Mouse (Mus musculus) midbrain, embryonic 13.5 days (tissue): ENCODE measurements at regions not wholly inside any gene's neighbourhood (a gene's known extent, or its start where the extent isn't known, plus 50 kb on each side); places are given as distances from the start of the nearest gene placed in this dataset.
A peak's percentile ranks its signal among the peaks of the same experiment; 100 is the strongest.

Source experiments
- ATAC-seq: fragments of 200-750 bp; cut with Nextera tagmentation; 2 replicates; pipeline ENCODE4 v1.8.0; 2017; ENCODE audit warnings: mild to moderate bottlenecking, moderate TSS enrichment, moderate library complexity
- H3K27ac ChIP-seq: fragments of 300-500 bp; sonication (generic); 2 replicates; pipeline ENCODE4 v1.5.1; 2015; ENCODE audit warnings: inconsistent platforms, mild to moderate bottlenecking, moderate library complexity
- H3K27me3 ChIP-seq: fragments of 300-500 bp; sonication (generic); 2 replicates; pipeline ENCODE4 v1.6.1; 2015; ENCODE audit warnings: mild to moderate bottlenecking, inconsistent platforms
- H3K36me3 ChIP-seq: fragments of 300-500 bp; sonication (generic); 2 replicates; pipeline ENCODE4 v1.6.1; 2015; ENCODE audit warnings: mild to moderate bottlenecking, inconsistent platforms
- H3K4me1 ChIP-seq: fragments of 300-500 bp; sonication (generic); replicated peaks from 2 replicates; pipeline ENCODE4 v1.6.1; 2015; ENCODE audit warnings: inconsistent platforms
- H3K4me2 ChIP-seq: fragments of 300-500 bp; sonication (generic); replicated peaks from 2 replicates; pipeline ENCODE4 v1.6.1; 2015; ENCODE audit warnings: moderate library complexity, mild to moderate bottlenecking, inconsistent platforms
- H3K4me3 ChIP-seq: fragments of 300-500 bp; sonication (generic); replicated peaks from 2 replicates; pipeline ENCODE4 v1.5.1; 2015; ENCODE audit warnings: mild to moderate bottlenecking, inconsistent platforms
- H3K9ac ChIP-seq: fragments of 300-500 bp; sonication (generic); replicated peaks from 2 replicates; pipeline ENCODE4 v1.6.1; 2015; ENCODE audit warnings: mild to moderate bottlenecking, inconsistent platforms
- H3K9me3 ChIP-seq: fragments of 300-500 bp; sonication (generic); 2 replicates; pipeline ENCODE4 v1.6.1; 2016; ENCODE audit warnings: mild to moderate bottlenecking, inconsistent platforms
- WGBS: fragments of 180-500 bp; shearing (Covaris S2); methylation state at CpG from one replicate; pipeline ENCODE4 v1.1.7; 2015; 5-methylcytosine and 5-hydroxymethylcytosine counted together

DNA sequence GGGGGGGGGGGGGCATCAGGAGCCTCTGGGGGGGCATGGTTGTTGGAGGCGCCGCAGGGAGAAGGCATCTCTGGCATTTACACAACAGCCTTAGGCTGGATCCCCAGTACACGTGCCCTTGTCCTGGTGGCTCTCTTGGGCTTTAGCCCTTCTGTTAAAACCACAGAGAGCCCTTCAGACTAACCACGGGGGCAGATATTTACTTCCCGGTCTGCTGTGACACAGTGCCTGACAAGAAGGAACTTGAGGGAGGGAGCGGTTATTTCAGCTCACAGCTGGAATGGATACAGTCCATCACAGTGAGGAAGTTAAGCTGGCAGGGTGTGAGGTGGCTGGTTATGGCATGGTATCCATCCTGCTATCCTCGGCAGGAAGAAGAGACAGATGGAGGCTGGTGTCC is 71.0 kb upstream of the Gm11733 start:
- Histone ChIP-seq H3K4me1 (peaks cover 71% of the 10 kb centered on the region), H3K27me3 (peaks cover 16% of the 10 kb centered on the region), H3K36me3 (no peaks in the 10 kb centered on the region), H3K4me3 (no peak overlapping the region), H3K27ac (no peak overlapping the region), H3K9ac (no peak overlapping the region), H3K4me2 (no peak overlapping the region), H3K9me3 (no peaks in the 10 kb centered on the region; the same call in 1 of the 2 replicates)
- 32% methylated on average over 7 of the region's 7 CpGs for WGBS
- ATAC-seq = no peak

DNA sequence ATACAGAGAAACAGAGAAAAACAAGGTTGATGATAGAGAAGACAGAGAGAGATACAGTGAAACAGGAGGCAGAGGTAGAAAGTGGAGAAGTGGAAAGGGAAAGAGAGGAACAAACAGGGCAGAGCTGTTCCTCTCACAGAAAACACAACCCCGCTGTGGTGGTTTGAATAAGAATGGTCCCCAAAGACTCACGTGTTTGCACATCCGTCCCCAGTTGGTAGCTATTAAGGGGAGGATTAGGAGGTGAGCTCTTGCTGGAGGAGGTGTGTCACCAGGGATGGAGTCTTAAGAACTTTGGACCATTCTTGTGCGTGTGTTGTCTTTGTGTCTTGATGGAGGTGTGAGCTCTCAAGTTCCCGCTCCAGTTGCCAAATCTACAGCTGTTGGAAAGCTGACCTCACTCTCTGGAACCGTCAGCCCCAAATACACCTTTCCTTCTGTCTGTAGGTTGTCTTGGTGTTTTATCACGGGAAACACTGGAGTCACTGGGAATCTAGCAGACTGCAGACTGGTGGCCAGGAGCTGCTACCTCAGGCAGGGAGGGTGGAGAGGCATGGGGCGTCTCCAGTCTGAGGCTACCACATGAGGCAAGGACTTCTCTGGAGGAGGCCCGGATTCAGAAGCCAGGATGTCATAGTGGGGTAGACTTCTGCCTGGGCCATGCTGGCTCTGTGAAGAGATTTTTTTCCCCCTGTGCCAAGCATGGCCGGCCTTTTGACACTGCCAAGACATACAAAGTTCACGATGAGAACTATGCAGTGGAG is 70.0 kb upstream of the Gm11733 start:
- Histone ChIP-seq H3K9ac (no peak overlapping the region), H3K27me3 (peaks cover 16% of the 10 kb centered on the region), H3K27ac (peak overlapping the region; percentile 70; the same call in 1 of the 2 replicates), H3K4me1 (peaks cover 64% of the 10 kb centered on the region), H3K4me2 (peak overlapping the region; percentile 52; the same call in 1 of the 2 replicates), H3K9me3 (no peaks in the 10 kb centered on the region; the same call in 1 of the 2 replicates), H3K4me3 (no peak overlapping the region), H3K36me3 (no peaks in the 10 kb centered on the region)
- WGBS = 9% methylated on average over 11 of the region's 11 CpGs
- ATAC-seq = no peak

DNA sequence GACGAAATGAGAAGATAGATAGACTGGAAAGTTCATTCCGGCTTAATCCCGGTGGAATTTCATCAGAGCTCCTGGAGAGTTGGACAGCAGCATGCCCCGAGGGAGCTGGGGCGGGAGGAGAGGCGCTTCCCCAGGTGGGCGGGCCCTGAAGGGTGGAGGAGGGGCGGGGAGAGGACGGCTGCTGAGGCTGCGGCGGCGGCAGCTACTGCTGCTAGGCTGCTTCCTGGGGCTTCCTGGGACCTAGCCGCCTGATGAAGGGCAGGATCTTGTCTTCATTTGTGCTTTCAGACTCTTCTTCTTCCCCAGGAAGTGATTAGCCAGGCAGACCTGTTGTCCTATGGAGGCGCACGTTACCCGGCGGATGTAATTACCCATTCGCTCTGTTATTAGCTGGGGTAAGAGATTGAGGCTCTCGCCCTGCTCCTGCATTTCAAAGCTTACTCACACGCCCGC is 69.3 kb upstream of the Gm11733 start:
- Histone ChIP-seq H3K4me1 (peaks cover 56% of the 10 kb centered on the region), H3K9me3 (no peaks in the 10 kb centered on the region; the same call in 1 of the 2 replicates), H3K4me2 (peak overlapping the region; percentile 52), H3K36me3 (no peaks in the 10 kb centered on the region), H3K4me3 (peak overlapping the region; percentile 26), H3K9ac (peak overlapping the region; percentile 47; the same call in 1 of the 2 replicates), H3K27me3 (peaks cover 16% of the 10 kb centered on the region), H3K27ac (peak overlapping the region; percentile 70)
- 0 out of 2 replicates have a peak, but pooled peaks have one; percentile 44 for ATAC-seq
- WGBS = under 1% methylated on average over 20 of the region's 21 CpGs

DNA sequence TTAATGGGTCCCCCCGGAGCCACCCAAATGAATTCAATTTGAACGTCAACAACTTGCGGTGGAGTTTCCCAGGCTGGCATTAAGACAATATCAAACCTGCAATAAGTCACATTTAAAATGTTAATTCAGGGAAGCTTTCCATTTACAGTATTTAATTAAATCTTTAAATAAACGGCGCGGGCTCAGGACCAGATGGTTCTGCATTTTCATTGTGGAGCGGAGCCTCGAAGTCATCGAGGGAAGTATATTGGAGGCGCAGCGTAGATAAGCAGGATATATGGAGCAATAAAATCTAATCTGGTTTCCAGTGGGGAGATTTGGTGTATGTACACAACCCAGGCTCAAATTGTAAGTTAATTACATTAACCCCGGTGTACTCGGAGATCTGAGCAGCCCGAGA is 68.7 kb upstream of the Gm11733 start:
- H3K27ac ChIP-seq = peak overlapping the region; percentile 70
- H3K9me3 ChIP-seq = no peaks in the 10 kb centered on the region; the same call in 1 of the 2 replicates
- WGBS = 1% methylated on average over 14 of the region's 14 CpGs
- peaks cover 50% of the 10 kb centered on the region for H3K4me1 ChIP-seq
- ATAC-seq = peak; percentile 46; the same call in 1 of the 2 replicates
- peak overlapping the region; percentile 26 for H3K4me3 ChIP-seq
- H3K9ac ChIP-seq = 0 out of 2 replicates have a peak overlapping the region, but pooled peaks have one; percentile 2
- H3K36me3 ChIP-seq = no peaks in the 10 kb centered on the region
- peak overlapping the region; percentile 52 for H3K4me2 ChIP-seq
- H3K27me3 ChIP-seq = peaks cover 16% of the 10 kb centered on the region

DNA sequence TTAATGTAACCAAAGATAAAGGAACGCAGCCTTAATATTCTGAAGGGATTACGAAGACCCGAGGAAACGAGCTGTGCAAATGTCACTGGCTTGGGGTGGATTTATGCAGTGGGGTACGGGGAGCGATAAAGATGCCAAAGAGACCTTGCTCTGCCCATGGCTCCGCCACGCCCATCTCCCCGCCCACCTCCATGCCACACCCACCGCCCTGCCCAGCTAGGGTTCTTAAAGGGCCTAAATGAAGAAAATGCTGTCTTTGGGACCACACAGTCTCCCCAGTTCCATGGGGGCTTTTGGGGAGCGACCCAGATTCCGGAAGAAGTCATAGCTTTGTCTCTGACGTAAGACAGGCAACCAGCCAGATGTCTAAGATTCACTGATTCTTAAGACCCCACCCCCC is 68.2 kb upstream of the Gm11733 start:
- ATAC-seq = no peak; the same call in 1 of the 2 replicates
- 5% methylated on average over 13 of the region's 13 CpGs for WGBS

DNA sequence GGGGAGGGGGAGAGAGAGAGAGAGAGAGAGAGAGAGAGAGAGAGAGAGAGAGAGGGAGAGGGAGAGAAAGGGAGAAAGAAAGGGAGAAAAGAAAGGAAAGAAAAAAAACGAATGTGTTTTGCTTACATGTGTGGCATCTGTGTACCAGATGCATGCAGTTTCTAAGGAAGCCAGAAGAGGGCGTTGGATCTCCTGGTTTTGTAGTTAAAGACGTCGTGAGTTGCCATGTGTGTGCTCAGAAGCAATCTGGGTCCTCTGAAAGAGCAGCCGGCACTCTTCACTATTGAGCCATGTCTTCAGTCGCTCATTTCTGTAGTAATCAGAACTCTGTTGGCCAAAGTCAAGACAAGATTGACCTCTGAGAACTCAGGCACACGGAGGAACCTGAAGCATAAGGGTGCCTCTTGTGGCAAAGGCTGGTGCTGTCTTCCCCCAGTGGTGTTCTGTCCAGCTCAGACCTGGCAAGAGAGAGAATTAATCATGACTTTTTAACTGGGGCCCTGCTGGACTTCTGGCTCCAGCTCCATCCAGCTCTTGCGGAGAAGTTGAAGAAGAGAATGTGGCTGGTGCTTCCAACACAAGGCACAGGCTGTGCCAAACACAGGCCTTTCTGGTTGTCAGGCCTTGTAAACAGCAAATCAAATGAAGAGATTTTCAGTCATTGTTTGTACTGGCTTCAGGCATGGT is 67.0 kb upstream of the Gm11733 start:
- peaks cover 48% of the 10 kb centered on the region for H3K4me1 ChIP-seq
- H3K27ac ChIP-seq = no peak overlapping the region
- no peaks in the 10 kb centered on the region for H3K36me3 ChIP-seq
- no peak overlapping the region for H3K9ac ChIP-seq
- 60% methylated on average over 8 of the region's 8 CpGs for WGBS
- H3K27me3 ChIP-seq = peaks cover 16% of the 10 kb centered on the region
- H3K4me3 ChIP-seq = no peak overlapping the region
- no peaks in the 10 kb centered on the region; the same call in 1 of the 2 replicates for H3K9me3 ChIP-seq
- H3K4me2 ChIP-seq = no peak overlapping the region
- ATAC-seq = no peak

More for the DNA sequence above, 68.2 kb upstream of the Gm11733 start:
- Histone ChIP-seq H3K36me3 (no peaks in the 10 kb centered on the region), H3K9me3 (no peaks in the 10 kb centered on the region; the same call in 1 of the 2 replicates), H3K4me2 (peak overlapping the region; percentile 52), H3K4me3 (no peak overlapping the region), H3K4me1 (peaks cover 48% of the 10 kb centered on the region), H3K27ac (peak overlapping the region; percentile 70), H3K9ac (no peak overlapping the region), H3K27me3 (peaks cover 16% of the 10 kb centered on the region)

DNA sequence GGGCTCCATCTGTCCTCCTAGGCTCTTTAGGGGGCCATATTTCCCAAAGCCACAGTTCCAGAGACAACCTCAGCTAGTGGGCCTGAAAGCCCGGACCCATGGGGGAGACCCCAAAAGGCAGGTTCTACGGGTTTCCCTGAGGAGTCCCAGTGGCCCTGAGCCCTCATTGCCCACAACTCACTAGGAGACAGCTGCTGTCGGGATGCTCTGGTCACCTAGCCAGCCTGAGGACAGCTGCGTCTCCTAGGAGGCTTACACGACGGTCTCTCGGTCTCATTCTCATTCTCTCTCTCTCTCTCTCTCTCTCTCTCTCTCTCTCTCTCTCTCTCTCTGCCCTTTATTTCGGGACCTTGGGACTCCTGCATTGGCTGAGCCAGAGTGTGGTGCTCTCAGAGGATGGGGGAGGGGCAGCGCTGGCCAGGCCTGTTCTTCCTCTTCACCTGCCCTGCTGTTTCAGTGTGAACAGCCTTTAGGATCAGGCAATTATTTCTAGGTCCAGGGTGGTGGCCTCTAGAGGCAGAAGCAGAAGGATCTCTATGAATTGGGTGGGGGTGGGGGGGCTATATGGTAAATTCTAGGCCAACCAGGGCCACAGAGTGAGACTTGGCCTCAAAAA is 66.1 kb upstream of the Gm11733 start:
- Histone ChIP-seq H3K27ac (no peak overlapping the region), H3K27me3 (peaks cover 15% of the 10 kb centered on the region), H3K4me1 (peaks cover 46% of the 10 kb centered on the region), H3K9me3 (no peaks in the 10 kb centered on the region; the same call in 1 of the 2 replicates), H3K4me3 (no peak overlapping the region), H3K36me3 (no peaks in the 10 kb centered on the region), H3K4me2 (no peak overlapping the region), H3K9ac (no peak overlapping the region)
- ATAC-seq = no peak
- 38% methylated on average over 9 of the region's 9 CpGs for WGBS

DNA sequence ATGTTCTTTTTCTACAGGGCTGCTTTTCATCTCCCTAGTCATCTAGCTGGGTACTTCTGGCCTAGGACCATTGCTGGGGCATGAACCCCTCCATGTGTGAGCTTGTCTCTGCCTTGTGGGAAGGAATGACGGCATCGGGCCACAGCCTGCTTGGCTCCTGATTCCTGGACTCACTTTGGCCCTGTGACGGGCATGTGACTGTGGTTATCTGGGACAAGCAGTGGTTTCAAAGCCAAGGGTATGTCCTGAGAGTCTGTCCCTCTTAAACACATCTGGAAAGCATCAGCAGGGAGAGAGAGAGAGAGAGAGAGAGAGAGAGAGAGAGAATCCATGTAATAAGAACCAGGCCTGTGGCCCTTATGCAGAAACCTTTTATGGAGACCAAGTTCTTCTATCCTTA is 65.2 kb upstream of the Gm11733 start:
- H3K4me1 ChIP-seq = peaks cover 37% of the 10 kb centered on the region
- peaks cover 7% of the 10 kb centered on the region for H3K27me3 ChIP-seq
- no peak overlapping the region for H3K9ac ChIP-seq
- H3K36me3 ChIP-seq = no peaks in the 10 kb centered on the region
- H3K27ac ChIP-seq = no peak overlapping the region
- no peaks in the 10 kb centered on the region; the same call in 1 of the 2 replicates for H3K9me3 ChIP-seq
- no peak for ATAC-seq
- H3K4me3 ChIP-seq = no peak overlapping the region
- WGBS = 94% methylated on average over 3 of the region's 3 CpGs
- H3K4me2 ChIP-seq = no peak overlapping the region

DNA sequence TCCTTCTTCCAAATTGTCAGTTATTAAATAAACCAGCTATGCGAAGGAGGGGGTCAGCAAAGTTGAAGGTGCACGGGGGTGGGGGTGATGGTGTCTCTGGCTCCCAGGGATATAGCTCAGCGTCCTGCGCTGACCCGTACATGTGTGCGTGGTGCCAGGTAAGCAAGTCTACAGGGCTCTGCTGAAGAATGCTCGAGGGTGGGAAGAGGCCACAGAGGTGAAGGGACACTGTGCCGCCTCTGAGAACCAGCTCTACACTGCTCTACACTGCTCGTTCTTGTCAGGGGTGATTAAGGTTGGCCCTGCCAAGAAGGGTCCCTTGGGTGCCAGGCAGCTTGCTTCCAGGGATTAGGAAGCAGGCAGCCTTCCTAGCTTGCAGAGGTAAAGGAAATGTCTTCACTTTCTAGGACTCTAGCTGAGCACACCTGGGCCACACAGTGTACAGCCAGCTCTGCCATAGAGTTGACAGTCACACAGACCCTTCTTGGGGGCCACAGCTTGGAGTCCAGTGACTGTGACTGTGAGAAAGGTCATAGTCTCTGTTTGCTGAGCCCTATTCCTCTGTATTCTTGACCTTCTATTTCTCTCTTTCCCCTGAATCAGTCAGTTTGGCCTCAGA is 64.7 kb upstream of the Gm11733 start:
- ATAC-seq = no peak
- no peaks in the 10 kb centered on the region; the same call in 1 of the 2 replicates for H3K9me3 ChIP-seq
- H3K27ac ChIP-seq = no peak overlapping the region
- WGBS = 83% methylated on average over 9 of the region's 9 CpGs
- H3K36me3 ChIP-seq = no peaks in the 10 kb centered on the region
- no peak overlapping the region for H3K9ac ChIP-seq
- peaks cover 32% of the 10 kb centered on the region for H3K4me1 ChIP-seq
- H3K4me2 ChIP-seq = no peak overlapping the region
- H3K27me3 ChIP-seq = peaks cover 2% of the 10 kb centered on the region
- H3K4me3 ChIP-seq = no peak overlapping the region

DNA sequence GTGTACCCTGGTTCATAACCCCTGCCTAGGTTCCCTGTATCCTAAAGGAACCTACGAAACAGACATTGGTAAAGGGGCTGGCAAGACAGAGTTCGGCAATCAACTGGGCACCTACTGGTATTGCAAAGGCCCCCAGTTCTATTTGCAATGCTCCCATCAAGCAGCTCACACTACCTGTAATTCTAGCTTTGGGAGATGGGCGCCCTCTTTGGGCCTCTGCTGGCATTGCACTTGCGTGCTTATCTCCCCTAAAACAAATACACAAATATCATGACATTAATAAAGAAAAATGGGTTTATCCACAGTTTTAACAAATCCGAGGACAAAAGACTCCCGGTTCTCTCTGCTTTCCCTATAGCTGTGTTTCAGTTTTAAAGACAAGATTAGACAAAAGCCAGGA is 61.5 kb upstream of the Gm11733 start:
- no peak overlapping the region for H3K9ac ChIP-seq
- peaks cover 2% of the 10 kb centered on the region; the same call in 1 of the 2 replicates for H3K27me3 ChIP-seq
- H3K4me1 ChIP-seq = peaks cover 7% of the 10 kb centered on the region
- no peaks in the 10 kb centered on the region for H3K9me3 ChIP-seq
- WGBS = 88% methylated on average over 6 of the region's 6 CpGs
- no peak overlapping the region for H3K4me2 ChIP-seq
- no peaks in the 10 kb centered on the region for H3K36me3 ChIP-seq
- H3K4me3 ChIP-seq = no peak overlapping the region
- no peak overlapping the region for H3K27ac ChIP-seq
- ATAC-seq = no peak

DNA sequence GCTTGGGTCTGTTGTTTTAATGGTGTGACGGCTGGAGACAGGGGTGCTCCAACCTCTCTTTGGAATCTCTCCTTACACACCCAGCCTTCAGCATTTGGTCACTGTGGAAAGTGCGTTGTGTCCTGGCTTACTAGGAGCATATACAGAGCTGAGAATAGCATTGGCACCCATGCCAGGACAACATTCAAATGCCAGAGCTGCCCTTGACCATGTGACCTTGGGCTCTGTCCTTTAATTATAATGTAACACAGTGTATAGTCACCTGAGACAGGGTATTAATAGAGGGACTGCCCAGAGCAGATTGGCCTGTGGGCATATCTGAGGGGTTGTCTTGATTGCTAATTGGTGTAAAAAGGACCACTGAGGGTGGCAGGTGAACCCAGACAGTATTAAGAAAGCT is 60.7 kb upstream of the Gm11733 start:
- Histone ChIP-seq H3K27me3 (peaks cover 2% of the 10 kb centered on the region; the same call in 1 of the 2 replicates), H3K4me2 (no peak overlapping the region), H3K9me3 (no peaks in the 10 kb centered on the region), H3K4me3 (no peak overlapping the region), H3K36me3 (no peaks in the 10 kb centered on the region), H3K4me1 (peaks cover 4% of the 10 kb centered on the region; the same call in 1 of the 2 replicates), H3K9ac (no peak overlapping the region), H3K27ac (no peak overlapping the region)
- 94% methylated on average over 2 of the region's 2 CpGs for WGBS
- ATAC-seq = no peak
